Mouse (Mus musculus) kidney, embryonic 15.5 days (tissue): ENCODE data around the gene Gucy2g. TPM values are rescaled to one million over a fixed set of nuclear protein-coding genes. Genes with fewer than 3 reads are reported as not detected.

Experiments
- ATAC-seq: fragments of 200-750 bp; cut with Nextera tagmentation; replicated peaks from 2 replicates; pipeline ENCODE4 v1.8.0; 2017; ENCODE audit warnings: moderate TSS enrichment; ENCODE audit not compliant: low FRiP score
- H3K27ac ChIP-seq: fragments of 300-500 bp; sonication (generic); 2 replicates; pipeline ENCODE4 v1.5.1; 2015; ENCODE audit warnings: mild to moderate bottlenecking, inconsistent platforms
- H3K27me3 ChIP-seq: fragments of 300-500 bp; sonication (generic); 2 replicates; pipeline ENCODE4 v1.6.1; 2015; ENCODE audit warnings: inconsistent platforms
- H3K36me3 ChIP-seq: fragments of 300-500 bp; sonication (generic); 2 replicates; pipeline ENCODE4 v1.6.1; 2015; ENCODE audit warnings: inconsistent platforms
- H3K4me1 ChIP-seq: fragments of 300-500 bp; sonication (generic); 2 replicates; pipeline ENCODE4 v1.6.1; 2015; ENCODE audit warnings: inconsistent platforms
- H3K4me2 ChIP-seq: fragments of 300-500 bp; sonication (generic); 2 replicates; pipeline ENCODE4 v1.6.1; 2015; ENCODE audit warnings: moderate library complexity, mild to moderate bottlenecking, inconsistent platforms
- H3K4me3 ChIP-seq: fragments of 300-500 bp; sonication (generic); replicated peaks from 2 replicates; pipeline ENCODE4 v1.5.1; 2015; ENCODE audit warnings: mild to moderate bottlenecking, inconsistent platforms
- H3K9ac ChIP-seq: fragments of 300-500 bp; sonication (generic); 2 replicates; pipeline ENCODE4 v1.6.1; 2015; ENCODE audit warnings: mild to moderate bottlenecking, inconsistent platforms
- H3K9me3 ChIP-seq: fragments of 300-500 bp; sonication (generic); replicated peaks from 2 replicates; pipeline ENCODE4 v1.6.1; 2016; ENCODE audit warnings: inconsistent platforms
- WGBS: fragments of 180-500 bp; shearing (Covaris S2); methylation state at CpG from one replicate; pipeline ENCODE4 v1.1.7; 2015; ENCODE audit warnings: mixed read lengths; 5-methylcytosine and 5-hydroxymethylcytosine counted together
- polyA plus RNA-seq: library from polyadenylated mRNA; unstranded; fragments of >200 nt; fragmentation: Nextera tagmentation; extraction: Ambion mirVana; gene quantifications from 2 replicates; pipeline ENCODE4 v1.2.1, GENCODE M21; 2015

Gene Gucy2g
- 0.04 and 0.05 TPM in 2 replicates for polyA plus RNA-seq

DNA sequence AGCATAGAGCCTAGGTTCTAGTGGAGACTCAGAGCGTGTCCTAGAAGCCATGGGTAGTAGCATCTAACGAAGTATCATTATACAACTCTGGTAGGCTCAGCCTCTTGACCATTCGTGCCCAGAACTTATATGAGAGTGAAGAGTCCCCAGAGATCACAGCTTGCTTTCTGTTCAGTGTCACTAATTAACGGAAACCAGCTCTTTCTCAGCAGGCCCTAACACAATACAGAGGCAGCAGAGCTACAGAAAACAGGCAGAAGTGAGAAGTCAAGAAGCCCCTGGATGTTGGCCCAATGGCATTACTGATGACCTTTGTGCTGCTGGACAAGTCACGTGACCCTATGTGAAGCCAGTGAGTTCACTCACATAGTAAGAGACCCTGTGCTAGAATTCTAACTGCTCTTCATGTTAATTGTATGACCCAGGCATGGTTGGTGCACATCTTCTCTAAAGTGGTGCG lies at the start of gene Gucy2g:
Gene Gucy2g (minus strand): TSS at position 51 of the 460 bp plus-strand sequence.
- H3K9me3 ChIP-seq, result no peaks in the 10 kb centered on the region
- H3K9ac ChIP-seq, result no peak within 1 kb of the TSS
- WGBS, result 84% methylated on average over 6 of the region's 6 CpGs
- peaks cover 11% of the 10 kb centered on the region for H3K4me1 ChIP-seq
- no peaks in the 10 kb centered on the region for H3K36me3 ChIP-seq
- H3K4me2 ChIP-seq, result no peak within 1 kb of the TSS
- H3K27ac ChIP-seq, result no peak within 1 kb of the TSS
- H3K4me3 ChIP-seq, result no peak within 1 kb of the TSS
- no peak for ATAC-seq
- 0 out of 2 replicates have a peak, but pooled peaks cover 4% of the 10 kb centered on the region for H3K27me3 ChIP-seq

DNA sequence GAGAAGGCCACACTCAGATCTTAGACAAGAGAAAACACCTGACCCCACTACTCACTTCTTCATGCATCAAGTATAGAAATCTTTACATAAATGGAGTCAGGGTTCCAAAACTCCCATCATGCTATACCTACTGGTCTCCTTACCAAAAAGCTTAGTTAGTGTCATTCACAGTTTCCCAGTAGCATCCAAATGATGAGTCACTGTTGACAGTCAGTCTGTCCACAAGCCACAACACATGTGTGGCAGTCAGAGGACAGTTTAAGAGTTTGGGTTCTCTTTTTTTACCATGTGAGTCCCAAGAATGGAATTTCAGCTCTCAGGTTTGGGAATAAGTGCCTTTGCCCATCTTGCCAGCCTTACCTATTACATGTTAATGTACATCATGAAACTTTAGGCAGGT lies 47.9 kb upstream of the Gucy2g start:
- Histone ChIP-seq H3K4me1 (no peaks in the 10 kb centered on the region), H3K36me3 (peaks cover 78% of the 10 kb centered on the region), H3K27ac (no peak overlapping the region), H3K27me3 (no peaks in the 10 kb centered on the region), H3K9me3 (no peaks in the 10 kb centered on the region), H3K4me2 (no peak overlapping the region), H3K4me3 (no peak overlapping the region), H3K9ac (no peak overlapping the region)
- ATAC-seq, result no peak

GRCm38 (mm10) chr19:55286034-55286433 lies 45.0 kb upstream of the Gucy2g start:
- Histone ChIP-seq H3K9me3 (no peaks in the 10 kb centered on the region), H3K36me3 (peaks cover 82% of the 10 kb centered on the region)

DNA sequence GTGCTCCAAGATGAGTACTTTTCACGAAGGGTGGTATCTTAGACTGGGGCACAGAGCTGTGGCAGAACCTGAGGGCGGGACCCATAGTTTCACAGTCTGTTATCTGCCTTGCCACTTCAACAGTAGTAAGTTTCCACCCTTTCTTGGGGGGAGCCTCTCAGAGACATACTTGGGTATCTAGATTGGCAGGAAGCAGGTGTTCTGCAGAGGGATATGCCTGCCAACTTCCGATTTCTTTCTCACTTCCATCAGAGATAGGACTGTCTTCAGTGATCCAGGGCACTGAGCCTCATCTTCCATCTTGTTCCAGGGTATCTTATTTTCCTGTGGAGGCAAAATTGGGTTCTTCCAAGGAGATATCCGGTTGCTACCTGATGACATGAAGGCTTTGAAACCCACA lies 43.1 kb upstream of the Gucy2g start:
- no peaks in the 10 kb centered on the region for H3K27me3 ChIP-seq
- no peaks in the 10 kb centered on the region for H3K4me1 ChIP-seq
- H3K27ac ChIP-seq, result no peak overlapping the region
- H3K9ac ChIP-seq, result no peak overlapping the region
- H3K36me3 ChIP-seq, result peaks cover 78% of the 10 kb centered on the region
- no peaks in the 10 kb centered on the region for H3K9me3 ChIP-seq
- WGBS, result 88% methylated on average over 4 of the region's 4 CpGs
- H3K4me3 ChIP-seq, result no peak overlapping the region
- no peak overlapping the region for H3K4me2 ChIP-seq
- ATAC-seq, result peak; percentile 58; the same call in 1 of the 2 replicates

More at GRCm38 (mm10) chr19:55286034-55286433, 45.0 kb upstream of the Gucy2g start:
- Histone ChIP-seq H3K4me2 (no peak overlapping the region), H3K4me3 (no peak overlapping the region), H3K27ac (no peak overlapping the region), H3K4me1 (no peaks in the 10 kb centered on the region), H3K9ac (no peak overlapping the region), H3K27me3 (no peaks in the 10 kb centered on the region)
- WGBS, result 87% methylated on average over 4 of the region's 4 CpGs
- no peak for ATAC-seq

DNA sequence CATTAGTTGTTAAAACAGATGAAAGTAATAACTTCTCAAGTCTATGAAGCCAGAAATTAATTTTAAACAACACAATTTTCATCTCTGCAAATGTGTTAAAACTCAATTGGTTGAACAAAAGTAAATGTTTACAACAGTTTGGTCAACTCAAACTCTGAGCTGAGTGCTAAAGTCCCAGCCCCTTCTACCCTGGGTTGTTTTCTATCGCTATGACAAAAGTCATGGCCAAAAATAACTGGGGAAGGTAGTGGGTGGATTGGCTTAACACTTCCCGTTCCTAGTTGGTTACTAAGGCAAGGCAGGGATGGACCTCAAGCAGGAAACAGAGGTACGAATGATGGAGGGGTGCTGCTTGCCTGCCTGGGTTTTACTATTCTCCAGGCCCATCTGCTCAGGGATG lies 35.7 kb upstream of the Gucy2g start:
- no peak overlapping the region for H3K4me3 ChIP-seq
- whole genome bisulfite sequencing, result 88% methylated on average over 3 of the region's 3 CpGs

DNA sequence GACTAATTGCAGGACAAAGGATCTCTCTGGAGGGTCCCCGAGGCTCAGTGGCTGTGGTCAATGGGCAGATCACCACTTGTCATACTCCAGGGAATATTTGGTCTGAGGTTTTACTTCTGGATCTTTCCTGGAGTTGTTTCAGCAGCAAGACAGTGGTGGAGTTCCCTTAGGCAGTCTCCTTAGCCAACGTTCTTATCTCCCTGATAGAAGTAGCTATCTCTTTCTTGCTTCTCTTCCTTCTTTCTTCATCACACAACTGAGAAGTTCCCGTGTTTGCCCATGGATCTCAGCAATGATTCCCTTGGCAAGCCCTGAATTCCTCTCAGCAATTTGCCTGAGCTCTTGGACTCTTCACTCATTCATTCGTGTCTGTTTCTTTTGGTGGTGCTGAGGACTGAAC lies 35.1 kb upstream of the Gucy2g start:
- WGBS, result 81% methylated on average over 4 of the region's 4 CpGs
- H3K27ac ChIP-seq, result no peak overlapping the region
- H3K4me2 ChIP-seq, result no peak overlapping the region
- no peak for ATAC-seq
- no peaks in the 10 kb centered on the region for H3K9me3 ChIP-seq
- peaks cover 44% of the 10 kb centered on the region for H3K36me3 ChIP-seq
- no peak overlapping the region for H3K4me3 ChIP-seq
- no peak overlapping the region for H3K9ac ChIP-seq
- 0 out of 2 replicates have a peak, but pooled peaks cover 2% of the 10 kb centered on the region for H3K4me1 ChIP-seq
- H3K27me3 ChIP-seq, result no peaks in the 10 kb centered on the region

More for the DNA sequence above, 35.7 kb upstream of the Gucy2g start:
- Histone ChIP-seq H3K9me3 (no peaks in the 10 kb centered on the region), H3K4me1 (no peaks in the 10 kb centered on the region), H3K4me2 (no peak overlapping the region), H3K9ac (no peak overlapping the region), H3K27ac (no peak overlapping the region), H3K27me3 (no peaks in the 10 kb centered on the region), H3K36me3 (peaks cover 51% of the 10 kb centered on the region)
- ATAC-seq, result no peak

DNA sequence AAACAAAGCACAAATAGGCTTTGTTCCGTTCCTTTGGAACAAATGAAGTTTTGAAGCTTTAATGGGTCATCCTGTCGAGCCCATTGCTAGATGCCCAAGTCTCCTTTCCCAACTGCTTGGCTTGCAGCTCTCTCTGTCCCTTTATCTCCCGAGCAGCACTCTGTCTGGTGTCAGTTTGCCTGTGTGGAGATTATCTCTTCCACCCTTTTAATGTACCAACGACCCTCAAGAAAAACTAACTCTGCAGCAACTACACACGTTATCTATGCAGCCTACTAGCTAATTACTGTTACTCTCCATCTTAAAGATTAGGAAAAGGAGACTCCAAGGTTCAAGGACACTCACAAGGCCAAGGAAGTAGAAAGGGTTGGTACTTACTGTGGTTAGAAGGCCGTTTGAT lies 32.3 kb upstream of the Gucy2g start:
- no peak for ATAC-seq
- Histone ChIP-seq H3K27ac (no peak overlapping the region), H3K4me3 (no peak overlapping the region), H3K4me2 (no peak overlapping the region), H3K4me1 (peaks cover 26% of the 10 kb centered on the region), H3K9me3 (no peaks in the 10 kb centered on the region), H3K27me3 (no peaks in the 10 kb centered on the region), H3K9ac (no peak overlapping the region), H3K36me3 (peaks cover 32% of the 10 kb centered on the region)
- 82% methylated on average over 6 of the region's 6 CpGs for WGBS

GRCm38 (mm10) chr19:55271448-55271847 lies 30.4 kb upstream of the Gucy2g start:
- H3K27me3 ChIP-seq, result no peaks in the 10 kb centered on the region
- no peaks in the 10 kb centered on the region for H3K9me3 ChIP-seq
- WGBS, result 43% methylated on average over 3 of the region's 3 CpGs
- no peak overlapping the region for H3K4me3 ChIP-seq
- H3K9ac ChIP-seq, result no peak overlapping the region
- no peak overlapping the region for H3K4me2 ChIP-seq
- H3K27ac ChIP-seq, result peak overlapping the region; percentile 74
- peaks cover 20% of the 10 kb centered on the region for H3K36me3 ChIP-seq
- peak; percentile 70; the same call in 1 of the 2 replicates for ATAC-seq
- peaks cover 41% of the 10 kb centered on the region for H3K4me1 ChIP-seq

DNA sequence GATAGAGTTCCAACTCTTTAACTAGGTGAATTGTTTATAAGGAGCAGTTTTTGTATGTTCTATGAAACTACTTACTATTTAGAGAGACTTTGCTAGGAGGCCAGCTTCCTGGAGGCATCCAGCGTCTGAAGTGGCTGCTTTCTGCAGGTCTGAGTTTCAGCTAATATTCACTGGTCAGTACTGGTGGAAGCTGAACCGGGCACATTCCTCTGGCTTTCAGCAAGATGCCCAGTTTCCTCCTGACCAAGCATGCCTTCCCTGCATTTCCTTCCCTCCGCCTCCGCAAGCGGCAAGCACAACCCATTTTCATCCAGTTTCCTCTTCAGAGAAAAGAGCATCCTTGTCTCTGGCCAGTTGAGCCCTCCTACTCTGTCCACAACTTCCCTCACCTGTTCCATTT lies 28.0 kb upstream of the Gucy2g start:
- no peak overlapping the region for H3K9ac ChIP-seq
- peaks cover 16% of the 10 kb centered on the region for H3K36me3 ChIP-seq
- H3K4me1 ChIP-seq, result peaks cover 41% of the 10 kb centered on the region
- H3K27ac ChIP-seq, result peak overlapping the region; percentile 74
- H3K9me3 ChIP-seq, result no peaks in the 10 kb centered on the region
- no peaks in the 10 kb centered on the region for H3K27me3 ChIP-seq
- 71% methylated on average over 5 of the region's 5 CpGs for whole genome bisulfite sequencing
- ATAC-seq, result 0 out of 2 replicates have a peak, but pooled peaks have one; percentile 26
- no peak overlapping the region for H3K4me3 ChIP-seq
- no peak overlapping the region for H3K4me2 ChIP-seq

GRCm38 (mm10) chr19:55268150-55268549 lies 27.1 kb upstream of the Gucy2g start:
- Histone ChIP-seq H3K9me3 (no peaks in the 10 kb centered on the region), H3K9ac (no peak overlapping the region), H3K27me3 (no peaks in the 10 kb centered on the region), H3K27ac (peak overlapping the region; percentile 74), H3K36me3 (peaks cover 12% of the 10 kb centered on the region), H3K4me3 (no peak overlapping the region), H3K4me1 (peaks cover 41% of the 10 kb centered on the region), H3K4me2 (peak overlapping the region; percentile 21; the same call in 1 of the 2 replicates)
- ATAC-seq, result peak; percentile 57
- WGBS, result 38% methylated on average over 3 of the region's 3 CpGs

GRCm38 (mm10) chr19:55266786-55267185 lies 25.8 kb upstream of the Gucy2g start:
- 77% methylated on average over 3 of the region's 3 CpGs for WGBS
- no peak for ATAC-seq
- peak overlapping the region; percentile 74 for H3K27ac ChIP-seq

DNA sequence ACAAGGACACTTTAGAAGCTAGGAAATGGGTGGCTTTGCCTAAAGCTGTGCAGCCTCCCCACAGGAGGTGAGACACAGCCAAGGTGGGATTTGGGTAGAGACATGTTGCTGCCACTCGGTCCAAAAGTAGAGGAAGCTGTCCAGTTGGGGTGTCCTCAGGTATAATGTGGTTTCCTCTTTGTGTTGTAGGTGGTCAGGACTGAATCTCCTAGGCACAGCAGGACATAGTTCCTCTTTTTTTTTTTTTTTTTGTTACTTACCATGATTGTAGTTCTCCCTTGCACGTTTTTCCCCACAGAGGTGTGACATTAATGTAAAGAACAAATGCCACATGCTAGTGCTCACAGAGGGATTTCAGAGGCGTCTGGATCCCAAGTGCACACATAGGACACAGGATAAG lies 24.2 kb upstream of the Gucy2g start:
- H3K9me3 ChIP-seq, result no peaks in the 10 kb centered on the region
- no peak overlapping the region for H3K9ac ChIP-seq
- no peak overlapping the region for H3K4me3 ChIP-seq
- no peak for ATAC-seq
- H3K27ac ChIP-seq, result no peak overlapping the region
- H3K4me1 ChIP-seq, result peaks cover 35% of the 10 kb centered on the region
- H3K27me3 ChIP-seq, result no peaks in the 10 kb centered on the region
- H3K36me3 ChIP-seq, result peaks cover 6% of the 10 kb centered on the region
- WGBS, result 75% methylated on average over 3 of the region's 3 CpGs
- H3K4me2 ChIP-seq, result no peak overlapping the region

More at GRCm38 (mm10) chr19:55266786-55267185, 25.8 kb upstream of the Gucy2g start:
- peaks cover 41% of the 10 kb centered on the region for H3K4me1 ChIP-seq
- H3K9ac ChIP-seq, result no peak overlapping the region
- H3K4me3 ChIP-seq, result no peak overlapping the region
- H3K9me3 ChIP-seq, result no peaks in the 10 kb centered on the region
- no peak overlapping the region for H3K4me2 ChIP-seq
- H3K36me3 ChIP-seq, result peaks cover 6% of the 10 kb centered on the region
- no peaks in the 10 kb centered on the region for H3K27me3 ChIP-seq
